Mouse (Mus musculus) megakaryocyte, embryonic 14.5 days (primary cell): ENCODE measurements at regions not wholly inside any gene's neighbourhood (a gene's known extent, or its start where the extent isn't known, plus 50 kb on each side); places are given as distances from the start of the nearest gene placed in this dataset.

Experiments used
- H3K27me3 ChIP-seq: replicated peaks from 2 replicates; pipeline ENCODE3; 2012; ENCODE audit warnings: inconsistent platforms
- H3K36me3 ChIP-seq: replicated peaks from 2 replicates; pipeline ENCODE3; 2012; ENCODE audit warnings: low read length, inconsistent platforms, mixed read lengths
- H3K4me1 ChIP-seq: 2 replicates; pipeline ENCODE4 v1.6.1; 2012; ENCODE audit warnings: inconsistent platforms
- H3K4me3 ChIP-seq: replicated peaks from 2 replicates; pipeline ENCODE3; 2012; ENCODE audit warnings: moderate library complexity, mild to moderate bottlenecking, inconsistent platforms
- H3K9me3 ChIP-seq: 2 replicates; pipeline ENCODE4 v1.6.1; 2012; ENCODE audit warnings: inconsistent platforms
- FLI1 ChIP-seq: IDR thresholded peaks from 2 replicates; pipeline ENCODE4 v1.6.1; 2012; ENCODE audit warnings: low read length, inconsistent platforms, mixed read lengths
- GATA1 ChIP-seq: IDR thresholded peaks from 3 replicates; pipeline ENCODE4 v1.6.1; 2012; ENCODE audit warnings: mixed read lengths, low read length, inconsistent platforms, borderline replicate concordance

- peaks cover 34% of the 10 kb centered on the region for H3K9me3 ChIP-seq
- H3K4me3 ChIP-seq: no peak overlapping the region
- peaks cover 3% of the 10 kb centered on the region for H3K36me3 ChIP-seq
- peaks cover 25% of the 10 kb centered on the region for H3K4me1 ChIP-seq
- TF ChIP-seq FLI1 (no peak), GATA1 (no peak)
- H3K27me3 ChIP-seq: peaks cover 15% of the 10 kb centered on the region
Observed at GRCm38 (mm10) chr8:34614987-34615386, 503.4 kb upstream of the Gm10131 start.

- Histone ChIP-seq H3K4me3 (no peak overlapping the region), H3K27me3 (peaks cover 14% of the 10 kb centered on the region), H3K4me1 (peaks cover 19% of the 10 kb centered on the region), H3K36me3 (peaks cover 3% of the 10 kb centered on the region), H3K9me3 (peaks cover 34% of the 10 kb centered on the region)
- TF ChIP-seq GATA1: no peak
- no peak for TF ChIP-seq FLI1
Observed at GRCm38 (mm10) chr8:34614031-34614526, 502.5 kb upstream of the Gm10131 start.

- Histone ChIP-seq H3K36me3 (peaks cover 3% of the 10 kb centered on the region), H3K9me3 (peaks cover 34% of the 10 kb centered on the region), H3K4me3 (no peak overlapping the region), H3K4me1 (peaks cover 19% of the 10 kb centered on the region), H3K27me3 (peaks cover 14% of the 10 kb centered on the region)
- TF ChIP-seq FLI1 (no peak), GATA1 (no peak)
Observed at GRCm38 (mm10) chr8:34613138-34613537, 501.6 kb upstream of the Gm10131 start.

- Histone ChIP-seq H3K4me1 (peaks cover 22% of the 10 kb centered on the region), H3K36me3 (peaks cover 3% of the 10 kb centered on the region), H3K9me3 (peaks cover 34% of the 10 kb centered on the region), H3K27me3 (peaks cover 14% of the 10 kb centered on the region), H3K4me3 (no peak overlapping the region)
- TF ChIP-seq GATA1 (no peak), FLI1 (no peak)
Observed at GRCm38 (mm10) chr8:34612396-34612795, 500.9 kb upstream of the Gm10131 start.

- peaks cover 14% of the 10 kb centered on the region for H3K27me3 ChIP-seq
Observed at GRCm38 (mm10) chr8:34610186-34610585, 498.6 kb upstream of the Gm10131 start.

GRCm38 (mm10) chr8:34607426-34607825 is 495.9 kb upstream of the Gm10131 start:
- peaks cover 3% of the 10 kb centered on the region for H3K36me3 ChIP-seq
- H3K4me1 ChIP-seq: 0 out of 2 replicates have a peak, but pooled peaks cover 17% of the 10 kb centered on the region
- peaks cover 9% of the 10 kb centered on the region for H3K27me3 ChIP-seq
- H3K4me3 ChIP-seq: no peak overlapping the region
- peaks cover 22% of the 10 kb centered on the region for H3K9me3 ChIP-seq
- TF ChIP-seq FLI1: no peak
- TF ChIP-seq GATA1: no peak

More at GRCm38 (mm10) chr8:34610186-34610585, 498.6 kb upstream of the Gm10131 start:
- Histone ChIP-seq H3K4me1 (peaks cover 21% of the 10 kb centered on the region), H3K4me3 (no peak overlapping the region), H3K9me3 (peaks cover 36% of the 10 kb centered on the region), H3K36me3 (peaks cover 3% of the 10 kb centered on the region)
- TF ChIP-seq FLI1 (no peak), GATA1 (no peak)

- Histone ChIP-seq H3K27me3 (peaks cover 15% of the 10 kb centered on the region), H3K4me3 (no peak overlapping the region), H3K36me3 (no peaks in the 10 kb centered on the region), H3K9me3 (peaks cover 6% of the 10 kb centered on the region), H3K4me1 (0 out of 2 replicates have a peak, but pooled peaks cover 9% of the 10 kb centered on the region)
- TF ChIP-seq FLI1 (no peak), GATA1 (no peak)
Observed at GRCm38 (mm10) chr8:34605031-34605430, 493.5 kb upstream of the Gm10131 start.

GRCm38 (mm10) chr8:34604581-34604980 is 493.0 kb upstream of the Gm10131 start:
- Histone ChIP-seq H3K27me3 (peaks cover 15% of the 10 kb centered on the region), H3K9me3 (peaks cover 6% of the 10 kb centered on the region), H3K36me3 (no peaks in the 10 kb centered on the region), H3K4me3 (no peak overlapping the region), H3K4me1 (0 out of 2 replicates have a peak, but pooled peaks cover 9% of the 10 kb centered on the region)
- no peak for TF ChIP-seq FLI1
- no peak for TF ChIP-seq GATA1

- Histone ChIP-seq H3K4me1 (0 out of 2 replicates have a peak, but pooled peaks cover 5% of the 10 kb centered on the region), H3K9me3 (peaks cover 3% of the 10 kb centered on the region; the same call in 1 of the 2 replicates), H3K27me3 (peaks cover 21% of the 10 kb centered on the region), H3K36me3 (no peaks in the 10 kb centered on the region), H3K4me3 (no peak overlapping the region)
- TF ChIP-seq FLI1 (no peak), GATA1 (no peak)
Observed at GRCm38 (mm10) chr8:34601426-34601953, 490.0 kb upstream of the Gm10131 start.

GRCm38 (mm10) chr8:34600880-34601279 is 489.3 kb upstream of the Gm10131 start:
- TF ChIP-seq GATA1 (no peak), FLI1 (no peak)
- Histone ChIP-seq H3K4me3 (no peak overlapping the region), H3K4me1 (0 out of 2 replicates have a peak, but pooled peaks cover 5% of the 10 kb centered on the region), H3K9me3 (peaks cover 3% of the 10 kb centered on the region; the same call in 1 of the 2 replicates), H3K27me3 (peaks cover 23% of the 10 kb centered on the region), H3K36me3 (no peaks in the 10 kb centered on the region)
